Mouse (Mus musculus) bone marrow, adult 2 months (tissue): ENCODE data around the gene Macf1.

Source experiments
- CTCF ChIP-seq: fragments of 200-500 bp; IDR thresholded peaks from 2 replicates; pipeline ENCODE4 v1.5.1; 2011; ENCODE audit warnings: low read length, control low read depth; ENCODE audit not compliant: control insufficient read depth, insufficient read depth
- POLR2A ChIP-seq: fragments of 200-500 bp; IDR thresholded peaks from 2 replicates; pipeline ENCODE4 v1.6.1; 2011; ENCODE audit warnings: low read depth, mild to moderate bottlenecking, control low read depth, low read length, borderline replicate concordance; ENCODE audit not compliant: control insufficient read depth

DNA sequence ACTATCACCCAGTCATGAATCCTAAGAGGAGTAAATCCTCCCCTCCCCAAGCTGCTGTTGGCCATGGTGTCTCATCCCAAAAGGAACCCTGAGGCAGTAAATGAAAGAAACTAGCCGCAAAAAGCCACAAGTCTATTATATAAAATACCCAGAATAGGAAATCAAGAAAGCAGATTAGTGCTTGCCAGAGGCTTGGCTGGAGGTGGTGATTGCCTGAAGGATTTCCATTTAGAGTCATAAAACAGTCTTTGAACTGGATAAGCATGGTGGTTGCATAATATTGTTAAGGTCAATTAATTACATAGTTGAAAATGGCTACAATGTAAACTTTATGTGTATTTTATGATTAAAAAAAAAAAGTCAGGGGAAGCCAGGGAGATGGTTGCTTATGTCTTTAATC, 83.1 kb downstream of the Macf1 start:
- TF ChIP-seq CTCF (no peak), POLR2A (no peak)
